Comparison of ENCODE assay signal across 8 mouse cellular contexts in the genomic region with DNA sequence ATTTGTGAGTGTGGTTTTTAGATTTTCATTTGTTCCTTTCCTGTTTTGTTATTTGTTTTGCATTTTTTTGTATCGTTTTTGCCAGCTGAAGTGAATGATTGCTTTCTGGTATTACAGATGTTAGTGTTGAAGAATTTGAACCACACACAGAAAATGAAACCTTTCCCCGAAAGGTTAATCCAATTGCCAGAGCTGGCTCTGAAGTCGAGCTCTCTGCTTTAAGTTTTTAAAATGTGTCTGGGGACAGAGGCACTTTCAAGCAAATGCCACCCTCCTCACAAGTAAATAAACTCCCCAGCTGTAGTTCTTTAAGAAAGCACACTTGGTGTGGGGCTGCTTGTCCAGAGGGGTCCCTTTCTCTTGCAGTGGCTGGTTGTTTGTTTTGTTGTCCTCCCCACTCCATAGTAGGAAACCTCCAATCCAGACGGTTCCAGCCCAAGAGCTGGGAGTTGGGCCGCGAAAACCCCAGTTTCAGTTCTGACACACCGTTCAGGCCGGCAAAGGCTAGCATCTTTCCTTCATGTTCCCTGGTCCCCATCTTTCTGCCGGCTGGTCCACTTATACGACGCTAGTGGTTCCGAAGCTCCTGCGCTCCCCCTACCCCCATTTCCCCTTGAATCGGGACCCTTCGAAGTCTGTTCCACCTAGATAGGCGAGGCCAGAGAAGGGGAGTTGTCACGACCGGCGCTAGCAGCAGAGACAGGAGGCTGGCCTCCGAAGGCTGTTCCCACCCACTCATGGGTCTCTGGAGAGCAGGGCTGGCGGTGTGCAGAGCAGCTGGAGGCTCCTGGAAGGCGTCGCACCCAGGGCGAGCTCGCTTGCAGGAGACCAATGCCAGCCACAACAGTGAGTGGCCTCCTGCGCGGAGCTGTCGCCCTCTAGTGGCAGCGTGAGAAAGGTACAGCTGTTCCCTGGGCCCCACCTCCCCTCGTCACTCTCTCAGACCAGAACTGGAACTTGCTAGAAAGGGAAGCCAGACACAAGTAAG. TPM values are rescaled to one million over a fixed set of nuclear protein-coding genes. Genes with fewer than 3 reads are reported as not detected.
DNase-seq lines count a peak whose midpoint lies in the region; ATAC-seq and TF ChIP-seq lines count a peak whose summit lies in the region.

No protein-coding gene starts in this region.

- peak overlapping the region; percentile 43 for H3K4me3 ChIP-seq in hindbrain, embryonic 12.5 days

- H3K9ac ChIP-seq in hindbrain, embryonic 12.5 days: peak overlapping the region; percentile 60; the same call in 1 of the 2 replicates

- no peaks in the 10 kb centered on the region for H3K36me3 ChIP-seq in hindbrain, embryonic 12.5 days

- H3K27ac ChIP-seq in hindbrain, embryonic 12.5 days: 0 out of 2 replicates have a peak overlapping the region, but pooled peaks have one; percentile 12

- H3K9me3 ChIP-seq in hindbrain, embryonic 12.5 days (replicated peaks): no peaks in the 10 kb centered on the region

- CTCF ChIA-PET in Patski (lab: Charles Lee): interaction anchor here (0.6 to 4.0 kb wide), 16 partner anchors 15 to 295 kb away, joined by 3 to 25 read pairs (median 4); no protein-coding TSS in a partner anchor

- TF ChIP-seq CTCF in Patski (IDR thresholded peaks at IDR 0.05): peak; percentile 99

- H3K4me2 ChIP-seq in hindbrain, embryonic 12.5 days (replicated peaks): peak overlapping the region; percentile 83

- in situ Hi-C loops in Patski (cut with MboI; ENCODE audit: low pct_unique_long_range_greater_than_20kb): no loop called here

- WGBS in hindbrain, embryonic 12.5 days: 7% methylated on average over 30 of the region's 30 CpGs

- POLR2A ChIA-PET in Patski (lab: Charles Lee): interaction anchor here (0.5 to 0.6 kb wide), 2 partner anchors 229 to 278 kb away, joined by 3 read pairs; no protein-coding TSS in a partner anchor

- peaks cover 5% of the 10 kb centered on the region; the same call in 1 of the 2 replicates for H3K4me1 ChIP-seq in hindbrain, embryonic 12.5 days

- DNase-seq in Patski (ENCODE audit: low read depth, low spot score): no peak
- peak; percentile 93 to 94 for DNase-seq in cerebellum, postnatal 10 days
- DNase-seq in frontal cortex, postnatal 10 days (ENCODE audit: low spot score in 2 of 2): peak; percentile 76 to 87
- DNase-seq in layer of hippocampus, postnatal 14 days (ENCODE audit: low spot score in 2 of 2): peak; percentile 89 to 90
- peak; percentile 95 for DNase-seq in lung, postnatal 10 days
- DNase-seq in ovary, postnatal 14 days (ENCODE audit: low spot score): peak; percentile 90
- DNase-seq in thymus, postnatal 14 days: peak; percentile 90

- H3K27me3 ChIP-seq in Patski: no peaks in the 10 kb centered on the region
- H3K27me3 ChIP-seq in hindbrain, embryonic 12.5 days: no peaks in the 10 kb centered on the region; the same call in 1 of the 2 replicates

- peak; percentile 88 for ATAC-seq in Patski
- ATAC-seq in hindbrain, embryonic 12.5 days (ENCODE audit: low FRiP score): peak; percentile 94

RNA-seq across cellular contexts. Expression of gene Skor1, which starts 25.0 kb away (rescaled TPM):
- 0.03 TPM for polyA plus RNA-seq in Patski (2021)
- polyA plus RNA-seq in hindbrain, embryonic 12.5 days (2016; fragmentation: Nextera tagmentation; extraction: Ambion mirVana): 24.0 and 27.1 TPM in 2 replicates
- total RNA-seq in layer of hippocampus, postnatal 14 days (2021): under 1 TPM; 0.09 to 0.57 TPM

Comparison
In these comparisons a context has a peak if more than half of its experiments do, and no peak if none do; other contexts are left out.
1. RNA of gene Skor1, which starts 25.0 kb away (polyA plus RNA-seq): 24.0 to 27.1 TPM in hindbrain, embryonic 12.5 days; 0.03 TPM in Patski (single experiment); every median in the first group is over 10 times any median in the second.